Mouse (Mus musculus) liver, postnatal 0 days (tissue): Measurements from ENCODE around the gene Obsl1.

Experiments
- CTCF ChIP-seq: sonication (generic); IDR thresholded peaks from 2 replicates; pipeline ENCODE4 v1.5.1; 2016; ENCODE audit warnings: antibody characterized with exemption, low read depth
- EP300 ChIP-seq: IDR thresholded peaks from 2 replicates; pipeline ENCODE4 v1.6.1; 2016; ENCODE audit warnings: antibody characterized with exemption, low read depth, mild to moderate bottlenecking

DNA sequence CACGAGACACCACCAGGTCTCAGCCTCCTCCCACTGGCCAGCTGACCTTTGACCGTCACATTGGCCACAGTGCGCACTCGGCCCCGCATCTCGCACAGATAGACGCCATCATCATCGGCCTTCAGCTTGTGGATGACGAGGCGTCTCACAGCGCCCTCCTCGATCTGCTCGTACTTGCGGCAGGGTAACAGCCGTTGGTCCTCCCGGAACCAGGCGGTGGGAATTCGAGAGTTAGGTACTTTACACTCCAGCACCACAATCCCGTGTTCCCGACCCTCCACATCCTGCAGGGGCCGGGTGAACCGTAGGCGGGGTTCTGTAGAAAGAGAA lies 2.6 kb downstream of the Obsl1 start:
- TF ChIP-seq CTCF (no peak), EP300 (no peak)
